Mouse (Mus musculus): ENCODE data around the gene Ttyh3. TPM values are rescaled to one million over a fixed set of nuclear protein-coding genes. Genes with fewer than 3 reads are reported as not detected.

Gene Ttyh3
- polyA plus RNA-seq, 1 experiment from 2014 or later: 34.1 TPM

GRCm38 (mm10) chr5:140649101-140649667 lies 353 bp upstream of the Ttyh3 start:
- no peaks in the 10 kb centered on the region for H3K27me3 ChIP-seq
- no peaks in the 10 kb centered on the region for H3K9me3 ChIP-seq
- peaks cover 50% of the 10 kb centered on the region for H3K4me1 ChIP-seq
- 5% methylated on average over 26 of the region's 26 CpGs for WGBS
- peak overlapping the region; percentile 98 for H3K4me3 ChIP-seq
- peaks cover 8% of the 10 kb centered on the region for H3K36me3 ChIP-seq
- H3K27ac ChIP-seq: peak overlapping the region; percentile 68
- peak; percentile 92 for ATAC-seq (ENCODE audit: insufficient number of reproducible peaks, low FRiP score, low TSS enrichment, low read depth)
- H3K4me2 ChIP-seq: peak overlapping the region; percentile 77
- no peak overlapping the region for H3K9ac ChIP-seq

DNA sequence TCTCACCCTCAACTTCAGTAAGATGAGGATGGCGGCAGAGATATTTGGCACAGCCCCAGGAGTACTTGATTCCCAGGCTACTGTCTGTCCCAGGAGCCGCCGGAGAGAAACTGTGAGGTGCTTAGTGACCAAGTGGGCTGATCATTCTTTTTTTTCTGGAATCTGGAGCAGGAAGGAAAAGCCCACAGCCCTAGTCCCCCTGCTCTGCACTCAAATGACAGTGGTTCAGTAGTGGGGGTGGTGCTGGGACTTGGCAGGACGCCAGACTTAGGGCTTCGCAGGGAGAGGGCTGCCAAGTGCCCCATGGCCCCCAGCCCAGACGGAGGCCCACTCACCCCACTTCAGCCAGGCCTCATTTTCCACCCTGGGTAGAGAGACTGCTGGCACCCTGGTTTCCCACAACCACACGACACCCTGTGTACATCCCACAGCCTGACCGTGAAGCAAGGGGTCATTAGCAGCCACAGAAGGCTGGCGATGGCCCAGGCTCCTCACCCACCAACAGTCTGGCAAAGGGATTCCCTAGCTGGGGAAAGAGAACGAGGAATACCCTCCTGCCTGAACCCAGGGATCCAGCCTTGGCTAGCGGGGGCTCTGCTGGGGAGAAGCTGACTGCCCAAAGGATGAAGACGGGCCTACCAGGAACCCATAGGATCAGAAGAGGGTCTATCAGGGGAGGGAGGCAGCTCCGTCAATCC lies 861 bp downstream of the Ttyh3 start:
- WGBS: 2% methylated on average over 13 of the region's 13 CpGs
- Histone ChIP-seq H3K4me2 (peak overlapping the region; percentile 86), H3K27me3 (no peaks in the 10 kb centered on the region), H3K9ac (peak overlapping the region; percentile 99), H3K36me3 (peaks cover 12% of the 10 kb centered on the region), H3K4me1 (peaks cover 59% of the 10 kb centered on the region), H3K9me3 (no peaks in the 10 kb centered on the region), H3K27ac (peak overlapping the region; percentile 86), H3K4me3 (peak overlapping the region; percentile 98)
- ATAC-seq (ENCODE audit: insufficient number of reproducible peaks, low FRiP score, low TSS enrichment, low read depth): no peak

- ATAC-seq (ENCODE audit: insufficient number of reproducible peaks, low FRiP score, low TSS enrichment, low read depth): no peak
- H3K4me3 ChIP-seq: peak overlapping the region; percentile 98
- peaks cover 60% of the 10 kb centered on the region for H3K4me1 ChIP-seq
- H3K27ac ChIP-seq: peak overlapping the region; percentile 86
- H3K27me3 ChIP-seq: no peaks in the 10 kb centered on the region
- H3K4me2 ChIP-seq: peak overlapping the region; percentile 86
- H3K36me3 ChIP-seq: peaks cover 12% of the 10 kb centered on the region
- H3K9me3 ChIP-seq: no peaks in the 10 kb centered on the region
- 55% methylated on average over 13 of the region's 13 CpGs for WGBS
- H3K9ac ChIP-seq: peak overlapping the region; percentile 99
Observed at GRCm38 (mm10) chr5:140647031-140647760, 1.6 kb downstream of the Ttyh3 start.

DNA sequence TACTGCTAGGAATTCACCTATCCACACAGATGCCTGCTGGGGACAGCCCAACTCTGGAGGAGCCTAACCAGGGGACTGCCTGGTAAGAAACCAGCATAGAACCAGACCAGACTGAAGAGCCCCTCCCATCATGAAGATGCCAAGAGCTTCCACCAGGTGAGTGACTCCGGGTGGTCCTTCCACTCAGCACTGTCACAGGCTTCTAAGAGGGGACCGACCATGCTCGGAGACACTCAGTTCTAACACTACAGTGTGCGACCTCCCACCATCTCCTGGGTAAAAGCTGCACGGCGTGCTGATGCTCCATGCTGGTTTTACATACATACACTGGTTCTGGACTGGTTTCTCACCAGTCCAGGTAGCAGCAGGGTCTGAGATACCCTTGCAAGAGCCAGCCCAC lies 2.7 kb downstream of the Ttyh3 start:
- 88% methylated on average over 6 of the region's 6 CpGs for WGBS
- ATAC-seq (ENCODE audit: insufficient number of reproducible peaks, low FRiP score, low TSS enrichment, low read depth): no peak
- H3K36me3 ChIP-seq: peaks cover 12% of the 10 kb centered on the region
- no peak overlapping the region for H3K27ac ChIP-seq
- no peaks in the 10 kb centered on the region for H3K27me3 ChIP-seq
- H3K9ac ChIP-seq: 0 out of 2 replicates have a peak overlapping the region, but pooled peaks have one; percentile 99
- H3K9me3 ChIP-seq: no peaks in the 10 kb centered on the region
- H3K4me2 ChIP-seq: peak overlapping the region; percentile 86; the same call in 1 of the 2 replicates
- peaks cover 70% of the 10 kb centered on the region for H3K4me1 ChIP-seq
- peak overlapping the region; percentile 98; the same call in 1 of the 2 replicates for H3K4me3 ChIP-seq

GRCm38 (mm10) chr5:140645454-140645853 lies 3.4 kb downstream of the Ttyh3 start:
- H3K27ac ChIP-seq: no peak overlapping the region
- no peak for ATAC-seq (ENCODE audit: insufficient number of reproducible peaks, low FRiP score, low TSS enrichment, low read depth)

DNA sequence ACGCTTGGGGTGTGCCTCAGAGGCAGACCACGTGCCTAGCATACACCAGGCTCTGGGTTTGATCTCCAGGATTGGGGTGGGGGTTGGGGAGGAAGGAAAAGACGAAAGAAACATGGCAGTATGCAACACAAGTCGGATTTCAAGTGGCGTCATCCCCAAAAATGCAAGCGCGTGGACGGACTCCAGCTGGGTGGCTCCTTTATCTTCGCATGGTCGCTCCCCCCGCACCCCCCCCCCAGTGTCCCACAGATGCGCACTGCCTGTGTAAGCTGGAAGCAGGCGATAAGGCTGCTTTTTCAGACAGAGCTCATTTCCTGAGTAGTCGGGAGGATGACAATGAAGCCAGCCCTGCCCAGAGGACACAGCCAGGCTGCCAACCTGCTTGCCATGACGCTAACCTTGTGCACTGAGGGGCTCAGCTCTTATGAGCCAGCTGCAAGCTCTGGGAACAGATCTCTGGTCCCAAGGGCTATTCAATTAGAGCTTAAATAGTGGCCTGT lies 4.1 kb downstream of the Ttyh3 start:
- Histone ChIP-seq H3K4me2 (no peak overlapping the region), H3K27ac (no peak overlapping the region), H3K27me3 (no peaks in the 10 kb centered on the region)

More at GRCm38 (mm10) chr5:140645454-140645853, 3.4 kb downstream of the Ttyh3 start:
- Histone ChIP-seq H3K4me3 (no peak overlapping the region), H3K4me2 (no peak overlapping the region), H3K9me3 (no peaks in the 10 kb centered on the region), H3K4me1 (peaks cover 77% of the 10 kb centered on the region), H3K36me3 (peaks cover 12% of the 10 kb centered on the region), H3K9ac (no peak overlapping the region), H3K27me3 (no peaks in the 10 kb centered on the region)
- WGBS: 94% methylated on average over 4 of the region's 4 CpGs

DNA sequence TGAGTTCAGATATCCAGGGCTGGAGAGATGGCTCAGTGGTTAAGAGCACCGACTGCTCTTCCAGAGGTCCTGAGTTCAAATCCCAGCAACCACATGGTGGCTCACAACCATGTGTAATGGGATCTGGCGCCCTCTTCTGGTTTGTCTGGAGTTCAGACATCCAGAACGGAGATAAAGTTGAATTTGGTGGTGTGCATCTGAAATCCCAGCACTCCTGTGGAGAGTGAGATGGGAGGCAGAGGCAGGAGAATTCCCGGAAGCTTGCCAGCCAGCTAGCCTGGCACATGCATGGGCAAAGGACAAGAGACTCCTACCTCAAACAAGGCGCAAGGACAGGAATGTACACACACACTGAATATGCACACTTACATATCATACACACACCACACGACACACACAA lies 4.6 kb downstream of the Ttyh3 start:
- Histone ChIP-seq H3K27ac (no peak overlapping the region), H3K27me3 (no peaks in the 10 kb centered on the region), H3K9me3 (no peaks in the 10 kb centered on the region), H3K4me2 (no peak overlapping the region), H3K36me3 (peaks cover 15% of the 10 kb centered on the region), H3K9ac (no peak overlapping the region), H3K4me3 (no peak overlapping the region), H3K4me1 (peaks cover 84% of the 10 kb centered on the region)
- 88% methylated on average over 6 of the region's 6 CpGs for WGBS
- no peak for ATAC-seq (ENCODE audit: insufficient number of reproducible peaks, low FRiP score, low TSS enrichment, low read depth)

More for the DNA sequence above, 4.1 kb downstream of the Ttyh3 start:
- Histone ChIP-seq H3K36me3 (peaks cover 15% of the 10 kb centered on the region), H3K4me1 (peaks cover 84% of the 10 kb centered on the region), H3K4me3 (no peak overlapping the region), H3K9me3 (no peaks in the 10 kb centered on the region), H3K9ac (no peak overlapping the region)
- ATAC-seq (ENCODE audit: insufficient number of reproducible peaks, low FRiP score, low TSS enrichment, low read depth): no peak
- WGBS: 82% methylated on average over 15 of the region's 15 CpGs

- H3K4me3 ChIP-seq: no peak overlapping the region
- H3K27ac ChIP-seq: peak overlapping the region; percentile 93
- H3K36me3 ChIP-seq: peaks cover 31% of the 10 kb centered on the region
- H3K27me3 ChIP-seq: no peaks in the 10 kb centered on the region
- peaks cover 72% of the 10 kb centered on the region for H3K4me1 ChIP-seq
- no peak overlapping the region for H3K9ac ChIP-seq
- WGBS: 48% methylated on average over 3 of the region's 3 CpGs
- no peak for ATAC-seq (ENCODE audit: insufficient number of reproducible peaks, low FRiP score, low TSS enrichment, low read depth)
- H3K9me3 ChIP-seq: no peaks in the 10 kb centered on the region
- 0 out of 2 replicates have a peak overlapping the region, but pooled peaks have one; percentile 6 for H3K4me2 ChIP-seq
Observed at GRCm38 (mm10) chr5:140642076-140642475, 6.8 kb downstream of the Ttyh3 start.

GRCm38 (mm10) chr5:140641254-140641928 lies 7.4 kb downstream of the Ttyh3 start:
- Histone ChIP-seq H3K27me3 (no peaks in the 10 kb centered on the region), H3K9ac (0 out of 2 replicates have a peak overlapping the region, but pooled peaks have one; percentile 4)
- 27% methylated on average over 10 of the region's 10 CpGs for WGBS

GRCm38 (mm10) chr5:140640812-140641211 lies 8.0 kb downstream of the Ttyh3 start:
- Histone ChIP-seq H3K9ac (no peak overlapping the region), H3K36me3 (peaks cover 38% of the 10 kb centered on the region), H3K4me3 (no peak overlapping the region), H3K9me3 (no peaks in the 10 kb centered on the region), H3K4me1 (peaks cover 60% of the 10 kb centered on the region), H3K27me3 (no peaks in the 10 kb centered on the region), H3K4me2 (peak overlapping the region; percentile 35), H3K27ac (peak overlapping the region; percentile 93)
- no peak for ATAC-seq (ENCODE audit: insufficient number of reproducible peaks, low FRiP score, low TSS enrichment, low read depth)
- 63% methylated on average over 2 of the region's 2 CpGs for WGBS

More at GRCm38 (mm10) chr5:140641254-140641928, 7.4 kb downstream of the Ttyh3 start:
- ATAC-seq (ENCODE audit: insufficient number of reproducible peaks, low FRiP score, low TSS enrichment, low read depth): peak; percentile 80
- H3K4me2 ChIP-seq: peak overlapping the region; percentile 35
- H3K27ac ChIP-seq: peak overlapping the region; percentile 93
- peaks cover 65% of the 10 kb centered on the region for H3K4me1 ChIP-seq
- H3K36me3 ChIP-seq: peaks cover 35% of the 10 kb centered on the region
- no peaks in the 10 kb centered on the region for H3K9me3 ChIP-seq
- H3K4me3 ChIP-seq: 0 out of 2 replicates have a peak overlapping the region, but pooled peaks have one; percentile 5

DNA sequence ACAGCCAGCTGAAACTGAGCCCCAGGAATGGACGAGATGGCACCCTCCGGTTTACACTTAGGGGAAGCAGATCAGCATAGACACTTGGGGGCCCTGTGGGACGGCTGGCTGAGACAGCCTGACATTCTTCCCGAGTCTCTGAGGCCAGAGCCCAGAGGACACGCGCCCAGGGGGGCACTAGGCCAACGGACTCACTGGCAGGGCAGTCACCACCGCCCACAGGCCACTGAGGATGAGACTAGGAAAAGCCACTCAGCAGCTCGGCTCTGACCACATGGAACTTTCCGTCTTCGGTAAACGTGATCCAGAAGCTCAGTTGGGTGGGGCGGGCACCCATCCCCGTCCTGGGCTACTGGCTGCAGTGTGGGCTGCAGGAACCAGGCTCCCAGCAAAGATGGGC lies 9.0 kb downstream of the Ttyh3 start:
- H3K9me3 ChIP-seq: no peaks in the 10 kb centered on the region
- H3K9ac ChIP-seq: no peak overlapping the region
- 71% methylated on average over 14 of the region's 14 CpGs for WGBS
- no peak for ATAC-seq (ENCODE audit: insufficient number of reproducible peaks, low FRiP score, low TSS enrichment, low read depth)
- peaks cover 45% of the 10 kb centered on the region for H3K36me3 ChIP-seq
- no peak overlapping the region for H3K4me3 ChIP-seq
- H3K4me1 ChIP-seq: peaks cover 51% of the 10 kb centered on the region
- H3K27ac ChIP-seq: peak overlapping the region; percentile 93
- no peak overlapping the region for H3K4me2 ChIP-seq
- no peaks in the 10 kb centered on the region for H3K27me3 ChIP-seq
